Mouse (Mus musculus) G1E (cell line): ENCODE results near the gene Zbtb18. TPM values are rescaled to one million over a fixed set of nuclear protein-coding genes. Genes with fewer than 3 reads are reported as not detected.

Experiments used
- ATAC-seq: 2 replicates; pipeline ENCODE4 v1.8.0; 2016; ENCODE audit warnings: mild to moderate bottlenecking; ENCODE audit not compliant: insufficient number of reproducible peaks, poor library complexity, low FRiP score, severe bottlenecking; ENCODE audit errors: extremely low read depth
- DNase-seq: peaks from one replicate; pipeline ENCODE4 v3.0.0; 2012; ENCODE audit warnings: low spot score
- H3K27me3 ChIP-seq: 2 replicates; pipeline ENCODE4 v1.6.1; 2012; ENCODE audit warnings: mild to moderate bottlenecking, low read length, inconsistent platforms; ENCODE audit not compliant: insufficient read depth
- H3K36me3 ChIP-seq: replicated peaks from 2 replicates; pipeline ENCODE3; 2012; ENCODE audit warnings: mild to moderate bottlenecking, inconsistent platforms
- H3K4me1 ChIP-seq: 2 replicates; pipeline ENCODE4 v1.6.1; 2012; ENCODE audit warnings: low read depth, low read length, inconsistent platforms, mixed read lengths; ENCODE audit not compliant: insufficient read depth
- H3K4me3 ChIP-seq: 2 replicates; pipeline ENCODE4 v1.5.1; 2012; ENCODE audit warnings: low read depth, mild to moderate bottlenecking, inconsistent platforms, low read length, moderate library complexity, mixed read lengths
- H3K9me3 ChIP-seq: replicated peaks from 2 replicates; pipeline ENCODE4 v1.6.1; 2012; ENCODE audit warnings: inconsistent platforms
- CTCF ChIP-seq: IDR thresholded peaks from 2 replicates; pipeline ENCODE4 v1.5.1; 2012; ENCODE audit warnings: low read depth, low read length, inconsistent platforms, mixed read lengths
- GATA1 ChIP-seq: IDR thresholded peaks from 2 replicates; pipeline ENCODE4 v1.6.1; 2012; ENCODE audit warnings: borderline replicate concordance, low read length, inconsistent platforms, mixed read lengths
- GATA2 ChIP-seq: IDR thresholded peaks from 2 replicates; pipeline ENCODE4 v1.6.1; 2012; ENCODE audit warnings: low read depth, low read length, inconsistent platforms, borderline replicate concordance
- POLR2AphosphoS5 ChIP-seq: IDR thresholded peaks from 2 replicates; pipeline ENCODE4 v1.6.1; 2012; ENCODE audit warnings: low read depth, low read length, inconsistent platforms; ENCODE audit not compliant: insufficient replicate concordance
- TAL1 ChIP-seq: conservative IDR thresholded peaks from 2 replicates; pipeline ENCODE4 v1.6.1; 2012; ENCODE audit warnings: low read depth, low read length, inconsistent platforms, mixed read lengths
- polyA plus RNA-seq: library from polyadenylated mRNA; stranded (reverse); fragments of >175 nt; gene quantifications from 2 replicates; pipeline ENCODE4 v1.2.3, GENCODE M21; 2012
- total RNA-seq, 2 experiments: library from RNA; stranded (forward) in 1 of 2; stranded (reverse) in 1 of 2; fragments of 200-1000 nt in 1 of 2; fragments of >200 nt in 1 of 2; fragmentation: Nextera tagmentation in 1 of 2; gene quantifications; 2 replicates each; pipeline ENCODE4 v1.2.3; 2014 to 2017

The Zbtb18 gene
- total and polyA plus RNA-seq, 3 experiments = 13.0 to 40.3 (median 16.1) TPM

- Histone ChIP-seq H3K36me3 (no peaks in the 10 kb centered on the region), H3K4me3 (no peak overlapping the region), H3K4me1 (no peaks in the 10 kb centered on the region), H3K9me3 (no peaks in the 10 kb centered on the region), H3K27me3 (no peaks in the 10 kb centered on the region; the same call in 1 of the 2 replicates)
- no peak for TF ChIP-seq TAL1
- TF ChIP-seq GATA1 = no peak
- no peak for TF ChIP-seq CTCF
- TF ChIP-seq GATA2 = no peak
- TF ChIP-seq POLR2AphosphoS5 = no peak
- ATAC-seq (no peak), DNase-seq (no peak)
Measured at GRCm38 (mm10) chr1:177411359-177412358, 30.5 kb upstream of the Zbtb18 start.

- no peak for ATAC-seq
- no peak for TF ChIP-seq GATA2
- no peak for TF ChIP-seq CTCF
- no peak for TF ChIP-seq GATA1
- no peak for TF ChIP-seq TAL1
- TF ChIP-seq POLR2AphosphoS5 = no peak
- Histone ChIP-seq H3K4me1 (no peaks in the 10 kb centered on the region), H3K9me3 (no peaks in the 10 kb centered on the region), H3K36me3 (no peaks in the 10 kb centered on the region), H3K4me3 (no peak overlapping the region), H3K27me3 (peaks cover 3% of the 10 kb centered on the region; the same call in 1 of the 2 replicates)
- no peak for DNase-seq
Measured at GRCm38 (mm10) chr1:177419331-177419730, 22.8 kb upstream of the Zbtb18 start.

- Histone ChIP-seq H3K9me3 (no peaks in the 10 kb centered on the region), H3K4me1 (no peaks in the 10 kb centered on the region), H3K36me3 (no peaks in the 10 kb centered on the region), H3K27me3 (peaks cover 3% of the 10 kb centered on the region; the same call in 1 of the 2 replicates), H3K4me3 (no peak overlapping the region)
- no peak for DNase-seq
- no peak for ATAC-seq
- no peak for TF ChIP-seq GATA2
- TF ChIP-seq GATA1 = no peak
- TF ChIP-seq TAL1 = no peak
- TF ChIP-seq CTCF = no peak
- TF ChIP-seq POLR2AphosphoS5 = no peak
Measured at GRCm38 (mm10) chr1:177420126-177420525, 22.0 kb upstream of the Zbtb18 start.

- H3K36me3 ChIP-seq = no peaks in the 10 kb centered on the region
- H3K4me1 ChIP-seq = no peaks in the 10 kb centered on the region
- no peak overlapping the region for H3K4me3 ChIP-seq
- no peak for TF ChIP-seq TAL1
- TF ChIP-seq CTCF = no peak
- no peak for TF ChIP-seq POLR2AphosphoS5
- TF ChIP-seq GATA1 = no peak
- TF ChIP-seq GATA2 = no peak
- H3K9me3 ChIP-seq = no peaks in the 10 kb centered on the region
- ATAC-seq = no peak
- H3K27me3 ChIP-seq = peaks cover 8% of the 10 kb centered on the region; the same call in 1 of the 2 replicates
- no peak for DNase-seq
Measured at GRCm38 (mm10) chr1:177427862-177428261, 14.3 kb upstream of the Zbtb18 start.

- Histone ChIP-seq H3K4me3 (no peak overlapping the region), H3K36me3 (no peaks in the 10 kb centered on the region), H3K9me3 (no peaks in the 10 kb centered on the region), H3K27me3 (peaks cover 11% of the 10 kb centered on the region), H3K4me1 (no peaks in the 10 kb centered on the region)
- no peak for DNase-seq
- TF ChIP-seq GATA2 (no peak), TAL1 (no peak), POLR2AphosphoS5 (no peak), CTCF (no peak)
- no peak for ATAC-seq
Measured at GRCm38 (mm10) chr1:177428338-177428737, 13.8 kb upstream of the Zbtb18 start.

GRCm38 (mm10) chr1:177429067-177429466, 13.1 kb upstream of the Zbtb18 start:
- Histone ChIP-seq H3K27me3 (peaks cover 10% of the 10 kb centered on the region), H3K4me1 (no peaks in the 10 kb centered on the region), H3K36me3 (no peaks in the 10 kb centered on the region), H3K4me3 (no peak overlapping the region), H3K9me3 (no peaks in the 10 kb centered on the region)
- ATAC-seq (no peak), DNase-seq (no peak)
- no peak for TF ChIP-seq GATA1
- TF ChIP-seq CTCF = no peak
